Mouse (Mus musculus) lung, postnatal 36 days (tissue): Measurements from ENCODE around the gene Gm10644.

Experiments
- DNase-seq: peaks from one replicate; pipeline ENCODE4 v3.0.0; 2022; ENCODE audit warnings: mixed read lengths

Gene Gm10644

DNA sequence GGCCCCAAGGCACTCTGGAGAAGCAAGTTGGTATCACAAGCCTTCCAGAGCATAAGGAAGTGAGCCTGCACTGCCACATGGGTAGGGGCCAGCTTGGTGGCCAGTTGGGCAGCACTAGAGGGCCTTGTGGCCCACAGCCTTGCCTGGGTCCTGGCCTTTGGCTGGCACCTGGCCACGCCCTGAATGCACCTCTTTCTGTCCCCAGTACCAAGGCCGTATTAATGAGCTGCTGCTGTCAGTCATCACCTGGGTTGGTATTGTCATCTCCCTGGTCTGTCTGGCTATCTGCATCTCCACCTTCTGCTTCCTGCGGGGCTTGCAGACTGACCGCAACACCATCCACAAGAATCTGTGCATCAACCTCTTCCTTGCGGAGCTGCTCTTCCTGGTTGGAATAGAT is 20.8 kb downstream of the Gm10644 start:
- DNase-seq = no peak

DNA sequence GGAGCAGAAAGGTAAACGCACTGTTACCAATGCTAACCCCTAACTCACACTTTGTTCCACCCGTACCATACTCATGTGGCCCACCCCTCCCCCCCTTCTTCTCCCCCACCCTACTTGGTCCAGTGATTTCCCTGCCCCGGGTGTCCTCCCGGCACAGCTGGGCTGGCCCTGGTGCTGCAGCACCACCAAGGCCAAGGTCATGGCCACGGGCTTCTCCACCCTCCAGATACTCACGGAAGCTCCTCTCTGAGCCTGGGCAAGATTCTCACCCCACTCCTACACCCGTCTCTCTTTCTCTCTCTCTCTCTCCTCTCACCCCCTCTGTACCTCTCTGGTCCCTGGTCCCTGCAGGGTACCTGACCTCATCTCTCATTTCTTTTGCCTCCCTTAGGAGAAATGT is 28.7 kb downstream of the Gm10644 start:
- no peak for DNase-seq

DNA sequence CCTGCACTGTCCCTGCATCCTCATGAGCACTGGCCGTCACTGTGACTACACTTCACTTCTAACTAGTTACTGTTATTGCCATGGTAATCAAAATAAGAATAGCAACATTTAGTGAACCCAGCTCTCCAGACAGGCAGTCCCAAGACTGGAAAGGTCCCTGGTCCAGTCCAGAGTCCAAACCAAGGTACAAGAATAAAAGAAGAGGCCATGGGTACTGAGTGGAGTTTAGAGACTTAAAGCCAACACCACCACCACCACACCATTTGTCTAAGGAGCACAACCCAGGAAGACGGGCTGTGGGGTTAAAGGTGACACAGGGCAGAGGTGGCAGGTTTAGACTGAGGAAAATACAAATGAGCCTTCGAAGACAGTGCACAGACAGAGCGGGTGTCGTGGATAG is 30.4 kb downstream of the Gm10644 start:
- no peak for DNase-seq

DNA sequence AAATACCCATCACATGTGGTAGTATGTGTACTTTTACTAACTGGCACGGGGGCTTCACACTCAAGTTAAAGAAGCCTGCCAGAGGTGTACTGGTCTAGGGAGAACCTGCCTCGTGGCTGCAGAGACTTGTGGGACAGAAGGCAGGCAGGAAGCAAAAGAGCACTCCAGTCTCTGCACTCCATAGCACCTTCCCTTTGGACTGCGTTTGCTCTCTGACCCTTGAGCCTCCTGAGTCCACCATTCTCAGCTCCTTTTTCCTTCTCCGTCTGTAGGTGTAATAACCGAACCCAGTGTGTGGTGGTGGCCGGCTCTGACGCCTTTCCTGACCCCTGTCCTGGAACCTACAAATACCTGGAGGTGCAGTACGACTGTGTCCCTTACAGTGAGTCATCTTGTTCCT is 32.3 kb downstream of the Gm10644 start:
- no peak for DNase-seq

DNA sequence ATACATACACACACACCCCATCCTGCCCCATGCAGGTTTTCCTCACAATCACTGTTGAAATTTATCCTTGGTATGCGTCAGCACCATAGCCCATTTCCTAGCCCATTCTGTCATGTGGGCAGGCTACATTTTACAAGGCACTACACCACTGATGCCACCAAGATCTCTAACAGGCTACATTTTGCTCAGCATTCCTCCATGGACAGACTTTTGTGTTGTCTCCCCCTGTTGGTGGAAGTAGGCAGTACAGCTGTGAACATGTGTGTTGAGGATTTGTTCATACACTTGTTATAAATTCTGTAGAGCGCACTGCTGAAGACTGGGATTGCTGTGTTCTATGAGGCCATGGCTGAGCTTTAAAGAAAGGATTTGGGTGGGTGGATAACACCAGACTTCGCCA is 33.4 kb downstream of the Gm10644 start:
- DNase-seq = peak; percentile 91

DNA sequence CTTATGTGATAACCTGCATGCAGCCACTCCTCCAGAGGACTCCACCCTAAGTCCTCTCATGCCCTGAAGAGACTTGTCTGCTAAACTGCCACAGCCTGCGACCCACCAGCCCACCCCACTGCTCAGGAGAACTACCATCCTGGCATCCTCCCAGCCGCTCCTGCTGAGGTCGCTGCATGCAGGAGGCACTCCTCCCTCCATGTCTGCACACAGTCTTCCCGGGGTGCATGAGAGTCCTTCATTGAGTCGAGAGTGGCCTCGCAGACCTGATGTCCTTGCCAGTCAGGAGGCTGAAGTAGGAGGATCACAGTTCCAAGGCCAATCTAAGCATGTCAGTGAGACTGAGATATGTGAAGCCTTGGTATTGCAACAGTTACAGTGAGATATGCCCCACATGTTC is 37.4 kb downstream of the Gm10644 start:
- DNase-seq = no peak

DNA sequence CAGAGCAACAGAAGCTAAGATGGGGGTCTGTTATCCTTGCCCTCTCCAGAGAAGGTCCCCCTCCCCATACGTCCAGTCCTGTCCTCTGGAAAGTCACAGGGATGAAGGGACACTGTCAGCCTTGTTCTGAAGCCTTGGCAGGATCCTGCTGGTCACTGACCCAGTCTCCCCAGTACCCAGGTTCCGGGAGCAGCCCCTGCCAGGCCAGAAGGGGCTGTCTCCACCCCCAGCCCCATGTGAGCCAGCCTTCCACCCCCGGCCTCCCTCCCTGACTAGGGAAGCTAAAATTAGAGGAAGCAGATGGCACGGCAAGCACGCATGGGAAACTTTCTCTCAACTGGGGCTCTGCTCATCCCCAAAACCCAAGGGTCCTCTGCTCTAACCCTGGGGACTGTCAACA is 39.0 kb downstream of the Gm10644 start:
- DNase-seq = no peak

DNA sequence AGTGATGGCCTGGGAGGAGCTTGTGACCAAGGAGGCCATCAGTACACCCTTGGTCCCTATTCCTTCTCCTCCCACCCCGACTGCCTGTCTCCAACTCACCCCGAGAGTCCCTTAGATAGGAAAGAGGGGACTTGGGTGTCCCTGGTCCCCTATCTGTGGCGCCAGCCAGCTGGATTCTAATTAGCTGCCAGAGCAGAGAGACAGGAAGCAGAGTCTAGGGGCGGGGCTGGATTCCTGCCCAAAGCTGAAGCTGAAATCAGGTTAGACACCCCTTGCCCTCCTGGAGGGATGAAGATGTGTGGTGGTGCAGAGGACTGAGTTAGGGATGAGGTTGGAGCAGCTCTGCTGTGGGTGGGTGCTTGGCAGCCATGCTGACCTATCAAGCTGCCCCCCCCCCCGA is 40.1 kb downstream of the Gm10644 start:
- DNase-seq = peak; percentile 40

DNA sequence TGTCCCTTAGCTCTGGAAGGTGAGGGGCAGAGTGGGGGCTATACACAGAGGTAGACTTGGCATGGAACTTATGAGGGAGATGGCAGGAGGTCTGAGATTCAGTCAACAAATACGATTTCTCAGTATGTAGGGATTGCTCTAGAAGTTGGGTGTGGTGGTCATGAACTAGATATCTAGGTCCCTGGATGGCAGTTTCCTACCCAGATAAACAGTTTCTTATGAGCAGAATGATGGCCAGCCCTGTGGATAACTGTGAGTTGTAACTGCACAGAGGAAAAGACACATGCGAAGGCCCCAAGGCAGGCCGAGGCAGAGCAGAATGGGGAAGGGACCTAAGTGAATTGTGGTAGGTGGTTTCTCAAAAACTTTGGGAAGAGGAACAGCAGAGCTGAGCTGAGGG is 40.8 kb downstream of the Gm10644 start:
- DNase-seq = no peak

DNA sequence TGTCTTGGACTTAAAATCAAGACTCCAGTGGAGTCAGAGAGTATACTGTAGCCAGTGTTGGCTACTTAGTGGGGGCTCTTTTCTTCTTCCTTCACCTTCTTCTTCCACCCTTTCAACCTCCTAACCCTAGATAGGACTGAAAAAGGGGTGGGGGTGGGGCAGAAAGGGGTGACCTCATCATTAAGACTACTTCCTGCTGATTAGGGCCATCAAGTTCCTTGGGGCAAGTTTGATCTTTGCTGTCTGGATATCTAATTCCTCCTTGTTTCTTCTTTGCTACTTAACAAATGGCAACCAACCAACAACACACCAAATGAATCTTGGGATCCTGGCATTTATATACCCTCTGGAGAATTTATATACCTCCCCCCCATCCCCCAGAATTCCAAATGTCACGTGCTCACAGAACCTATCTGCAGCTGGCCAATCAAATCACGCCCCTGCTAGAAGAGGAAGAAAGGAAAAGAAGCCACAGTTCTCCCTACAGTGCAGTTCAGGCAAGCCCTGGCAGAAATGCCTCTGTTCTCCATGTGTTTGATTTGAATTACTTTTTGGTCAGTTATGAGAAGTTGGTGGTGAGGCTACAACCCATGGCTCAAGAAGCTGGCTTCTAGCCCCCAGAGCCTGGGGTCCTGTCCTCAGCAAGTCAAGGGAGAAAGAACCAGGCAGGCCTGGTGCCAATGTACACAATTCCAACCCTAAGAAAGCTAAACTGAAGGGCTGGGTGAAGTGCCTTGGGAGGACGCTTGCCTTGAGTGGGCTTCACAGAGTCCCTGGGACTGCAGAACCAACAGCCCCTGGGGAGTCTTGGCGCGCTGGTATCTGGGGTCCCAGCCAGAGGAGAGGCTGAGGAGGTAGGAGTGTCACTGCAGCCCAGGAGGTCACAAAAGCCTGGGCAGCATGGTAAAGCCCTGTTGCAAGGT is 42.9 kb downstream of the Gm10644 start:
- DNase-seq = peak; percentile 72

DNA sequence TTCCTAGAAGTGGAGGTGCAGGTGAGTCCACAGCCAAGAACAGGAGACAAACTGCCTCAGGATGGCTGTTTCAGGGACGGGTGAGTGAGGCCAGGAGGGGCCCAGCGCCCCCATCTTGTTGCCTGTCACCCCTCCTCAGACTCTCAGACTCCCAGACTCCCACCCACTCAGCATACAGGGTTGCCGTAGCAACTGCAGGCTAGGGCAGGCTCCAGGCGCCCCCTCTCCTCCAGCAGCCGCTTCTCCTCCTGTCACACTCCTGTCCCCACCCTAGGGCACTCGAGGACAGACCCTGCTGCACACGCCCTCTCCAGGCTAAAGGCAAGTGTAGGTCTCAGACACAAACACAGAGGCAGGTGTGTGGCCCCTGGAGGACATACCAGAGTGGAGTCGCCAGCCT is 45.7 kb downstream of the Gm10644 start:
- no peak for DNase-seq

DNA sequence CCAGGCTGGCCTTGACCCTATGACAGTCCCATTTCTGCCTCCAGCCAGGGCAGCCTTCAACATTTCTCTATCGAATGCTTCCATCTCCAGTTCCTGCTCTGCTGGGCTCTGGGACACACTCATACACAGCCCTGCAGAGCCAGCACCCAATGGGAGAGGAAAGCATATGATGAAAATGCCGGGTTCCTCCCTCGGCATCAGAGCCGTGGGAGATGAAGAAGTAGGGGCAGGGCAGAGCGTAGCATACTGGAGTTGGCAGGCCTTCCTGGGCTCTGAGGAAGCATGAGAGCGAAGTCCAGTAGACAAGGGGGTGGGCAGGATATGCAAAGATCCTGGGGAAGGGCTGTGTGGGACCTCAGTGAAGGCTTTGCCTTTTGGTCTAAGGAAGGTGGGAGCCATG is 46.4 kb downstream of the Gm10644 start:
- no peak for DNase-seq

DNA sequence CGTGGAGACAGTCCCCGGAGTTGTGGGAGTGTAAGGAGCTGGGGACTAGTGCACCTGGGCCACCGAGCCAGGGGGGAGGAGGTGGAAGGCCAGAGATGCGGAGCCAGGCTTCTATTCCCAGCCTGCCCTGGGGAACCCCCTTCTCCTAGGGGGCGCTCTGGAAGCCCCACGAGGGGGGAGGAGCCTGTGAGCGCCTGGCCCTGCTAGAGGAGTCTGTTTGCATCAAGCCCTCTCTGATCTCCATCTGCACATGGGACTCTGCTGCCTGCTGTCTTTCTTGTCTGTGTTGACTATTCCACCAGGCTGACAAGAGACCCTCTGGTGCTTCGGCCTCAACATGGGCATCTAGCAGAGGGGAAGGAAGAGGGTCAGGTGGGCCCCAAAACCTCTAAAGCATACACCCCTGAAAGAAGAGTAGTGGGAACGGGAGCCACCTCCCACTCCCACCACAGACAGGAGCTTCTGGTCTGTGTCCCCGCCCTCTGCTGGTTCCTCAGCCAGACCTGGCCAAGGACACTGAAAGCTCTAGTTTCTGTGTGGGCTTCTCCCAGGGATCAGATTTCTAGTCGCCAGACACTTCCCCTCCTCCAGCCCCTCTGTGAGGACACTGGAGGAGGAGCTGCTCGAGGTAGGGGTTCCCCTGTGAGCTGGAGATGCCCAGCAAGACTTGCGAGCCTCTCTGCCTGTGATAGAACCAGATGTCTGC is 51.9 kb downstream of the Gm10644 start:
- DNase-seq = no peak

DNA sequence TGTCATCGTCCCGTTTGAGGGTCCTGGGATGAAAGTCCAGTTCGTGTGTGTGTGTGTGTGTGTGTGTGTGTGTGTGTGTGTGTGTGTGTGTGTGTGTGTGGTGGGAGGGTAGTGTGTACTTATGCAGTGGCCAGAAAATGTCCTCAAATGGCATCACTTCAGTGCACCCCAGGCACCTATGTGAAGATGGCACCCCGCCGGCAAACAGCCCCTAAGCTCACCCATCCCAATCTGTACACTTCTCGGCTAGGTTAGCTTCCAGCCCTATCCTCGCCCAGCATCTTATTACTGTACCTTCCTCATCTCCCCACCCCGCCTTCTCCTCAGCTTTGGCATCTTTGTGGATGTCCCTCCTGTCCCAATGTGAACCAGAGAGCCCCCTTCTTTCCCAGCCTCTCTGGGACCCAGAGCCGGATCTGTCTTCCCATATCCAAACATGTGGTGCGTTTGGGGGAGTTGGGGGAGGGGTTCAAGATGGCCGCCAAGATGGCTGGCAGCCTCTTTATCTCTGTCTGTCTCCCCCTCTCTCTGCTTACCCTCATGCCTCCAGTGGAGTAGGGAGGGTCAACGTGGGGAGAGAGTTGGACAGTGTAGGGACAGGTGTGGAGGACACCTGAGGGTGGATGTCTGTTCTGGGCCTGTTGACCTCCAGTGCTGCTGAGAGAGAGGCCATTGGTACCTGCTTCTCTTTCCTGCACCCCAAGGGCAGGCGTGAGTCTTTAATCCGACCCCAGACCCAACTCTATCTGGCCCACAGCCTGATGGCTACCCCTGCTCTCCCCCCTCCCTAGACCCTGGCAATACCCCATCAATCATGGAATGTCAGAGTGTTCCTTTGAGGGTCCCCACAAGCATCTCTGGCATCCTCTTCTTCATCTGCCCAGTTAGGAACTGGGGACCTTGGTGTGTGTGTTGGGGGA is 53.2 kb downstream of the Gm10644 start:
- no peak for DNase-seq

DNA sequence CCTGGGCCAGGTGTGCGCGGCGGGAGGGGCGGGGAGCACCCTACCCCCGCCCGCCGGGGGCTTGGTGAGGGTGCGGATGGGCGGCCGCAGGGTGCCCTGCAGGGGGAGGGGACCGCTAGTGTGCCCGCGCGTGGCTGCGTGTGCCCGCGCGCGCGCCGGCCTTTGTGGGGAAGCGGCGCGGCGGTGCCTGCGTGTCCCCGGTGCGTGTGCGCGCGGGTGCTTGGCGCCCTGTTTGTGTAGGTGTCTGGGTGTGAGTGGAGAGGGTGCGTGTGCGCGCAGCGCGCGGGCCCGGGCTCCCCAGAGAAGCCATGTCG is 54.1 kb downstream of the Gm10644 start:
- DNase-seq = no peak

DNA sequence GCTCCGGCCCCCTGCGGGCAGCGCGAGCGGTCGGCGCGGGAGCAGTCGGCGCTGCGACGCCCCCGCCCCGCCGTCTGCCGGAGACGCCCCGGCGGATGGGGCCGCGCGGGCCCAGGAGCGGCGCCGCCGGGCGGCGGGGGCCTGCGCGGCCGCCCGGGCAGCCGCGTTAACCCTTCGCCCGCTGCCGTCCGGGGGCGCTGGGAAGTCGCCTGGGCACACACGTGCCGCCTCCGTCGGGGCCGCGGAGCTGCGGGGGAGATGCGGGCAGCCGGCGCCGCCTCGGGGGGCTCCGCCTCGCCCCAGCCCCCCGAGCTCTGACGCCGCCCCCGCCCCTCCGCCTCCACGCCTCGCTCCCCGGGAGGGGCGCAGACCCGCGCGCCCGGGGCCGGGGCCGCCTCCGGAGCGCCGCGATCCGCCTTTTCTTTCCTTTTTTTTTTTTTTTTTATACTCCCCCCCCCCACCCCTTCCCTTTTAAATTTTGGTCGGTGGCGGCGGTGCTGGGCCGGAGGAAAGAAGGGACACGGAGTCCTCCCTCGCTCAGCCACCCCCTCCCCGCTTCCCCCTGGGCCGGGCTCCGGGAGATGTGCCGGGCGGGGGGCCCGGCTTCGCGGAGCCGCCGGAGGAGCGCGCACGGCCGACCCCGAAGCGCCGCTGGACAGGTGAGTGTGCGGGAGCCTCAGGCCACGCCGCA is 54.6 kb downstream of the Gm10644 start:
- no peak for DNase-seq

DNA sequence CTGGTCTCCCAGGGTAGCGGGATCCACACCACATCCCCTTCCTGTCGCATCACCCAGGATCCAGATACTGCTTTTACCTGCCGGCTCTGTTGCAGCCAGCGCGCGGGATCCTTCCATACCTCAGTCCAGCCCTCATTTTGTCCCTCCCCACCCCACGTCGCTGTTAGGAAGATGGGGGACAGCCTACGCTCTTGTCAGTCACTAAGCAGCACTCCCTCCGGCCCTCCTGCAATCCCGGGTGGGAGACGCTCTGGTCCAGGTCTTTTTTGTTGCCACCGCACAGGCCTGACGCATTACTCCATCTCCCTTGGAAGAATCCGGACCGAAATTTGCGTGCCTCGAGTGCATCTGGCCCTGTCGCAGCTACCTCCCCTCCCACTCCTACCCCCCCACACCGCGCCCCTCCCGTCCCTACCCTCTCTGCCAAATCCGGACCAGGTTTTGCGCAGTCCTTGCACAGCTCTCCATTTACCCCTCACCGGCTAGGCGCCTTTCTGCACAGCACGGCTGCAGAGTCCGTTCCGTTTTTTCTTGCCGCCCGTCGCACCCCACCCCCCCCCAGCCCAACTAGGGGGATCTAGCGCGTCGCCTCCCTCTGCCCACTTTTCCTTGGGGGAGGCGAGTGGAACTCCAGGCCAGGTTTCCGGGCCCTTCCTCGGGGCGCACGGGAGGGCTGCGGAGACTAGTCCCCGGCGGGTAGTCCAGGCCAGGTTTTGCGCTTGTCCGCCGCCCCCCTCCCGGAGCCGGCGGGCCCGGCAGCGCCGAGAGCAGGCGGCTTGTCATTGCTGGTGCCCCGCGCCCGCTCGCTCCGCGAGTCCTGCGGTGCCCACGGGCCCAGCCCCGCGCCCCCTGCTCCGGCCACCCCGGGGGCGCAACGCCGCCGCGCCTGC is 55.4 kb downstream of the Gm10644 start, which contains the start of gene Adgrl1:
TSS of gene Adgrl1 (plus strand) at position 743 of the 890 bp plus-strand sequence.
- DNase-seq = peak; percentile 86

DNA sequence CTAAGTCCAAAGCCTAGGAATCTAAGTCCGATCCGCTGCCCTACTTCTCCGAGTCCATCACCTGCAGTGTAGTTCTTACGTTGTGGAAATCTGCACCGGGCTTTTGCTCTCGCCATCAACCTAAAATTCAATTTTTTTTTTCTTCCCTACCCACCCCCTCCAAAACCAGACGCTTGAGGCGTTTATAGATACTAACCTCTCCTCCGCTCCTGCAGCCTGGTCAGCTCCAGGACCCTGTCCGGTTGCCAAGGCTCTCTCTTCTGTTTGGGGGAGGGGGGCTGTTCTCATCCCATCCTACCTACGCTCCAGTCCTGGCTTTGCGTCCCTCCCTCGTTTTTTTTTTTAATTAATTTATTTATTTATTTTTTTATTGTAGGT is 56.0 kb downstream of the Gm10644 start:
- peak; percentile 59 for DNase-seq

DNA sequence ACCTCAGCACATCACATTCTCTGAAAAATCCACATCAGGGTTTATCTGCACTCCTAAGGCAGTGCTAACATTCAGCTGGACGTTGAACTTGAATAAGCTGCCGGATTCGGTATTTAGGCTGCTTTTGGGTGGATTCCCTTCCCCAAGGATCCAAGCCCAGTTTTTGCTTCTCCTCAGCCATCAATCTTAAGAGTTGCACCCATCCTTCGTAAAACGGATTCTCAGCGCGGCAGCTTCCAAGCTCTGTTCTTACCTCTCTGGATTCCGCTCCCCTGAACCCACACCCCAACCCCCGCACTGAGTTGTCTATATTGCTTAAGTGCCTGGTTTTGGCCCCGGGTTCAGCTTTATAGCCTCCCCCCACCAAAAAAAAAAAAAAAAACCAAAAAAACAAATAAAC is 56.5 kb downstream of the Gm10644 start:
- no peak for DNase-seq

DNA sequence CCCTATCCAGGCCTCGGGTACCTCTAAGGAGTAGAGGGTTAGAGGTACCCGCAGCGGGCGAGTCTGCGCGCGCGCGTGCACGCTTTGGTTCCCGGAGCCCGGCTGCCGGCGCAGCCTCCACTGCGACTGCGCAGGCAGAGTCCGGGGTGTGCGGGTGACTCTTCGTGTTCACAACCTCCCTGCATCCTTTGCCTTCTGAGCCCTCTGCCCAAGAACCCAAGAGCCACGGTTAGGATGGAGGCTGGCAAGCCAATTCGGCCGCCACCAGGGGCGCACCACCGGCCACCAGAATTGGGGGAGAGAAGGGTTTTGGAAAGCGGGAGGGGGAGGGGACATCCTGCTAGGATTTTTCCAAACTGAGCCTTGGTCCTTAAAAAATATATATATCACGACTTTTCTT is 57.8 kb downstream of the Gm10644 start:
- DNase-seq = peak; percentile 50

DNA sequence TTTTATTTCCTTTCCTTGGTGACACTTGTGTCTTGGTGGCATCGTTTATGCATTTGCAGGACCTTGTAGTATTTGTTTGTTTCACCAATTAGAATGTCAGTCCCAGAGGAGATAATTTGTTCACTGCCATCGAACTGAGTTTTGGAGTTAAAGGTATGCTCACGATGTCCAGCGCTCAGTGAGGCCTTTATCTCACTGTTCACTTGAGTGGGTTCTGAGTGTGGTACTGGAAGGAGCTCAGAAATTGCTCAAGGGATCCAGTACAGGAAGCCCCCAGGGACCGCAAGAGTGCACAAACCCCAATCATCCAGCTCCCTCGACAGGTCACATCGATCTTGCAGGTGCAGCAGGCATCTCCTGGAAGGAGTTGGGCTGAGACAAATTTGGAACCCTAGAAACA is 58.5 kb downstream of the Gm10644 start:
- no peak for DNase-seq

DNA sequence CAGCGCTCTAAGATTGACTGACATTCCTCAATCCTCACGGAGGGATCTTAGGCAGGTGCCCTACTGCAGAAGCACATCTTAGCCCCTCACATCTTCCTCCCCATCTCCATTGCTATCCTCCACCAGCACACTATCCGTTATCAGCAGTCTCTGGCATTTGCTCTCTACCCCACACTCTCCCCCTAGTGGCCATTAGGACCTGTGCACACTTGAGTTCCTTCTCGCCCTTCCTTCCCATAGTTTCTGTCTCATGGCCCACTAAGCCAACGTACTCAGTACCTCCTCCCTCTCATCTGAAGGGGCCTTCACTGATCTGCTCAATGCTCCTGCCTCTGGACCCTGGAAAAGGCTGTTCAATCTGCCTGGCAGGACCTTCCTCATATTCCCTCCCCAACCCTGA is 59.1 kb downstream of the Gm10644 start:
- DNase-seq = peak; percentile 70
